Mouse (Mus musculus) hematopoietic stem cell, adult 5-6 weeks (primary cell): Measurements from ENCODE around the gene Crct1. TPM values are rescaled to one million over a fixed set of nuclear protein-coding genes. Genes with fewer than 3 reads are reported as not detected.

Experiments
- total RNA-seq: library from RNA; stranded (forward); fragments of 172-1452, 232-1000 nt; gene quantifications from 2 replicates; pipeline ENCODE4 v1.2.3, GENCODE M21; 2017

The Crct1 gene
- total RNA-seq, 1 experiment from 2014 or later, result not detected

Other genes with a start within 250 kb of the Crct1 start
- not detected in 2 replicates for gene Lce1i, start 236.8 kb downstream of the Crct1 start, total RNA-seq
- not detected in 2 replicates for gene Lce1j, start 225.2 kb downstream of the Crct1 start, total RNA-seq
- gene Lce1k, start 207.8 kb downstream of the Crct1 start, total RNA-seq, result not detected in 2 replicates
- gene Kprp, start 188.4 kb downstream of the Crct1 start, total RNA-seq, result not detected in 2 replicates
- not detected in 2 replicates for gene Lce1l, start 164.4 kb downstream of the Crct1 start, total RNA-seq
- not detected in 2 replicates for gene 2310050C09Rik, start 145.5 kb downstream of the Crct1 start, total RNA-seq
- not detected in 2 replicates for gene Lce3a, start 89.5 kb downstream of the Crct1 start, total RNA-seq
- gene Lce3b, start 82.7 kb downstream of the Crct1 start, total RNA-seq, result not detected in 2 replicates
- not detected in 2 replicates for gene Lce3c, start 71.2 kb downstream of the Crct1 start, total RNA-seq
- gene Lce3d, start 58.3 kb downstream of the Crct1 start, total RNA-seq, result not detected in 2 replicates
- gene Lce3e, start 48.6 kb downstream of the Crct1 start, total RNA-seq, result not detected in 2 replicates
- gene Lce3f, start 23.5 kb downstream of the Crct1 start, total RNA-seq, result not detected in 2 replicates
- not detected in 2 replicates for gene Lce1m, start 3.4 kb upstream of the Crct1 start, total RNA-seq
- gene Gm4858, start 53.1 kb upstream of the Crct1 start, total RNA-seq, result not detected in 2 replicates
- gene Crnn, start 129.1 kb upstream of the Crct1 start, total RNA-seq, result not detected in 2 replicates
- not detected in 2 replicates for gene Flg2, start 181.6 kb upstream of the Crct1 start, total RNA-seq